Mouse (Mus musculus) testis, adult 2 months (tissue): ENCODE data around the gene Sorl1.

Source experiments
- CTCF ChIP-seq: fragments of 200-500 bp; IDR thresholded peaks from 2 replicates; pipeline ENCODE4 v1.5.1; 2012; ENCODE audit warnings: low read depth, mild to moderate bottlenecking, inconsistent platforms, low read length, moderate library complexity; ENCODE audit not compliant: control insufficient read depth, insufficient read depth, insufficient replicate concordance
- POLR2A ChIP-seq: fragments of 200-500 bp; IDR thresholded peaks from 2 replicates; pipeline ENCODE4 v1.6.1; 2012; ENCODE audit warnings: low read depth, mild to moderate bottlenecking, inconsistent platforms, low read length, moderate library complexity; ENCODE audit not compliant: control insufficient read depth

- TF ChIP-seq CTCF: no peak
- TF ChIP-seq POLR2A: no peak
Observed at GRCm38 (mm10) chr9:42106305-42106704, 17.8 kb downstream of the Sorl1 start.
